Mouse (Mus musculus): Measurements from ENCODE around the gene Mpzl1.

DNA sequence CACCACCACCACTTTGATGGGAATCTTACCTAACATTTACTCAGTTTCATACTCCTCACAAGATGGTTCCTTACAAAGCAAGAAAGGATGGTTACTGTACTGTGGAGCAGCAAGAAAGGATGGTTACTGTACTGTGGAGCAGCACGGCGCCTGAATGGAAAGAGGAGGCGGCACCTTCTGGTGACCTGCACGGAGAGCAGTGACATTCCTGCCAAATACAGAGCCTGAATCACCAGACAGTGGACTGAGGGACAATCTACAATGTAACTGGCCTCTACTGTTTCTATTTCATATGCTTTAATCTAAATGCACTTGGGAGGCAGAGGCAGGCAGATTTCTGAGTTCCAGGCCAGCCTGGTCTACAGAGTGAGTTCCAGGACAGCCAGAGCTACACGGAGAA is 9.3 kb downstream of the Mpzl1 start:
- TF ChIP-seq CTCF (IDR thresholded peaks at IDR 0.05; ENCODE audit: low read depth, low read length): no peak
- TF ChIP-seq POLR2A (IDR thresholded peaks at IDR 0.05; ENCODE audit: borderline replicate concordance, low read depth, low read length): no peak
